Mouse (Mus musculus) midbrain, embryonic 13.5 days (tissue): ENCODE results near the gene Zfp503. TPM values are rescaled to one million over a fixed set of nuclear protein-coding genes. Genes with fewer than 3 reads are reported as not detected.

ENCODE experiments used
- ATAC-seq: fragments of 200-750 bp; cut with Nextera tagmentation; 2 replicates; pipeline ENCODE4 v1.8.0; 2017; ENCODE audit warnings: mild to moderate bottlenecking, moderate TSS enrichment, moderate library complexity
- H3K27ac ChIP-seq: fragments of 300-500 bp; sonication (generic); 2 replicates; pipeline ENCODE4 v1.5.1; 2015; ENCODE audit warnings: inconsistent platforms, mild to moderate bottlenecking, moderate library complexity
- H3K27me3 ChIP-seq: fragments of 300-500 bp; sonication (generic); 2 replicates; pipeline ENCODE4 v1.6.1; 2015; ENCODE audit warnings: mild to moderate bottlenecking, inconsistent platforms
- H3K36me3 ChIP-seq: fragments of 300-500 bp; sonication (generic); 2 replicates; pipeline ENCODE4 v1.6.1; 2015; ENCODE audit warnings: mild to moderate bottlenecking, inconsistent platforms
- H3K4me1 ChIP-seq: fragments of 300-500 bp; sonication (generic); replicated peaks from 2 replicates; pipeline ENCODE4 v1.6.1; 2015; ENCODE audit warnings: inconsistent platforms
- H3K4me2 ChIP-seq: fragments of 300-500 bp; sonication (generic); replicated peaks from 2 replicates; pipeline ENCODE4 v1.6.1; 2015; ENCODE audit warnings: moderate library complexity, mild to moderate bottlenecking, inconsistent platforms
- H3K4me3 ChIP-seq: fragments of 300-500 bp; sonication (generic); replicated peaks from 2 replicates; pipeline ENCODE4 v1.5.1; 2015; ENCODE audit warnings: mild to moderate bottlenecking, inconsistent platforms
- H3K9ac ChIP-seq: fragments of 300-500 bp; sonication (generic); replicated peaks from 2 replicates; pipeline ENCODE4 v1.6.1; 2015; ENCODE audit warnings: mild to moderate bottlenecking, inconsistent platforms
- H3K9me3 ChIP-seq: fragments of 300-500 bp; sonication (generic); 2 replicates; pipeline ENCODE4 v1.6.1; 2016; ENCODE audit warnings: mild to moderate bottlenecking, inconsistent platforms
- WGBS: fragments of 180-500 bp; shearing (Covaris S2); methylation state at CpG from one replicate; pipeline ENCODE4 v1.1.7; 2015; 5-methylcytosine and 5-hydroxymethylcytosine counted together
- microRNA-seq: library from miRNA; unstranded; fragments of <30 nt; microRNA quantifications from one replicate; pipeline ENCODE4, GENCODE M21; 2016
- polyA plus RNA-seq: library from polyadenylated mRNA; unstranded; fragments of >200 nt; fragmentation: Nextera tagmentation; extraction: Ambion mirVana; gene quantifications from 2 replicates; pipeline ENCODE4 v1.2.1, GENCODE M21; 2015

Zfp503 gene
- polyA plus RNA-seq, 1 experiment from 2014 or later: 11.0 TPM

DNA sequence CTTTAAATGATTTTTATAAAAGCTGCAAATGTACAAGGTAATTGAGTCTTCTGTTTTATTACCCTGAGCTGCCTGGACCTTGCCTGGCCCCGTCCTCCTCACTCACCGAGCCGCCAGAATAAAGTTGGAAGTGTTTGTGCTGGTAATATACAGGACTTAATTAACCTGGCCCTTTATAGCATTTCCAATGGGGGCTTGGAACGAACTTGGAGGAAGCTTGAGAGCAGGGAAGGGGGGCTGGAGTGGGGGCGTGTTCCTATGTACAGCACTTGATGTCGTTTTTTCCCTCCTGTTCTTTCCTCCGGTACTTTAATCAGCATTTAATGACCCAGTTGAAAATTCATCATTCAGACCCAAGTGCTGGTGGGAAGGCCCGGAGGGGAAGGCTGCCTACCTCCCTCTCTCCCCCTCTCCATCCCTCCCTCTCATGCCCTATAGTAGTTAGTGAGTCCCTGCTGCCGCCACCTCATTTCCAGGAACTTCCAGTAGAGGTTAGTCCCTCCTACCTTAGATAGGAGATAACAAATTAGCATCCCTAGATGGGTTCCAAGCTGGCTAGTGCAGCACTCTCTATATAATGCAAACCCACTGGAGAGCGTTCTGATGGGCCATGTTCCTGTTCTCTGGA, 37.4 kb downstream of the Zfp503 start:
- Histone ChIP-seq H3K27ac (no peak overlapping the region), H3K4me2 (no peak overlapping the region), H3K4me1 (no peaks in the 10 kb centered on the region), H3K27me3 (no peaks in the 10 kb centered on the region), H3K9ac (no peak overlapping the region), H3K36me3 (no peaks in the 10 kb centered on the region), H3K9me3 (no peaks in the 10 kb centered on the region), H3K4me3 (no peak overlapping the region)
- ATAC-seq: no peak
- 85% methylated on average over 10 of the region's 10 CpGs for WGBS

DNA sequence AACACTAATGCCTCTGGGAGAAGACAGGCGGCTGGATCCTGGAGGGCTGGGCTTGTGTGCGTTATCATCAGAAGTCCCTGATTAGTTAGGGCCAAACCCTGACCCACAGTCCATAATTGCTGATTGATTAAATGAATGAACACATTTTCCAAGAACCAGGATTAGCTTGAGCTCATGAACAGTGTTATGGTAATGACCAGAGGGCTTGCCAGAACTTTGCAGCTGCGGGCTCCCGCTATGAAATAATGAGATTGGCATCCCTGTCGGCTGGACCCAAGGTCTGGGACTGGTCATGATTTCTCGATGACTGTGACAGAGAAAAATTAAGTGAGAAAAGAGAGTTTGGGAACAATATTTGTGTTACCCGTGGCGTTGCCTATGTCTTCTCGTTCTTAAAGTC, 44.5 kb downstream of the Zfp503 start:
- H3K27ac ChIP-seq: no peak overlapping the region
- H3K9ac ChIP-seq: no peak overlapping the region
- WGBS: 68% methylated on average over 9 of the region's 9 CpGs
- H3K9me3 ChIP-seq: no peaks in the 10 kb centered on the region
- ATAC-seq: 0 out of 2 replicates have a peak, but pooled peaks have one; percentile 9
- H3K27me3 ChIP-seq: no peaks in the 10 kb centered on the region
- H3K36me3 ChIP-seq: no peaks in the 10 kb centered on the region
- H3K4me2 ChIP-seq: no peak overlapping the region
- no peaks in the 10 kb centered on the region for H3K4me1 ChIP-seq
- H3K4me3 ChIP-seq: no peak overlapping the region

DNA sequence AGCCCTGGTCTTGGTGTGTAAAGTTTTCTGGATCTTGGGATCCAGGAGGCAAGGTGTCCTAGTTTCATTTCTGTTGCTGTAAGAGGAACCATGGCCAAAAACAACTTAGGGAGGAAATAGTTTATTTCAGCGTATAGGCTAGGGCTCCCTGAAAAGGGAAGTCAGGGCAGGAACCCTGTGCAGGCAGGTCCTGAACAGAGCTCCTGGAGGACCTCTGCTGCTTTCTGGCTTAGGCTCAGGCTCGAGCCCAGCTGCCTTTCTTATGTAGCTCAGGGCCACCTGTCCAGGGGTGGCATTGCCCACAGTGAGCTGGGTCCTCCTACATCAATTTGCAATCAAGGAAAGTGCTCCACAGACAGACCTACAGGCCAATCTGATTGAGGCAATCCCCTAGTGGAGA, 47.8 kb downstream of the Zfp503 start:
- H3K36me3 ChIP-seq: no peaks in the 10 kb centered on the region
- H3K4me1 ChIP-seq: no peaks in the 10 kb centered on the region
- no peaks in the 10 kb centered on the region for H3K27me3 ChIP-seq
- WGBS: 63% methylated on average over 2 of the region's 2 CpGs
- no peak overlapping the region for H3K4me3 ChIP-seq
- no peak for ATAC-seq
- H3K4me2 ChIP-seq: no peak overlapping the region
- H3K9me3 ChIP-seq: no peaks in the 10 kb centered on the region
- no peak overlapping the region for H3K27ac ChIP-seq
- H3K9ac ChIP-seq: no peak overlapping the region

DNA sequence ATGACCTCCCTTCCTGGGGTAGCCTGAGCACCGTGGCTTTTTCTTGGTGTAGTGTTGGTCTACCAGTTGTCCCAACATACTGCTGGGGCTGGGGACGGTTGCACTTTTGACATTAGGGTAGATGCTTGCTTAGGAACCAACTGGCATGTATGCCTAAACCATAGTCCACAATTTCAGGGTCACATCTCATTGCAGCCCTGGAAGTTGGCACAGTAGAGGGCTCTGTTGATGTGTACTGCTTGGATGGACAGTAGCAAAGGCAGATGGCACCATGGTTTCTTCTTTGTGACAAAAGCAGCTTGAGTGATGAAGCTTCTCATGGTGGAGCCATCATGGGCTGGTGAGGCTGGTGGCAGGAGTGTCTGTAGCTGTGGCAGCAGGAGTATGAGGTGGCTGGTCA, 52.3 kb downstream of the Zfp503 start:
- ATAC-seq: no peak
- Histone ChIP-seq H3K4me1 (no peaks in the 10 kb centered on the region), H3K36me3 (no peaks in the 10 kb centered on the region), H3K9me3 (no peaks in the 10 kb centered on the region), H3K9ac (no peak overlapping the region), H3K4me3 (no peak overlapping the region), H3K27me3 (no peaks in the 10 kb centered on the region), H3K27ac (no peak overlapping the region), H3K4me2 (no peak overlapping the region)
- 92% methylated on average over 2 of the region's 2 CpGs for WGBS

DNA sequence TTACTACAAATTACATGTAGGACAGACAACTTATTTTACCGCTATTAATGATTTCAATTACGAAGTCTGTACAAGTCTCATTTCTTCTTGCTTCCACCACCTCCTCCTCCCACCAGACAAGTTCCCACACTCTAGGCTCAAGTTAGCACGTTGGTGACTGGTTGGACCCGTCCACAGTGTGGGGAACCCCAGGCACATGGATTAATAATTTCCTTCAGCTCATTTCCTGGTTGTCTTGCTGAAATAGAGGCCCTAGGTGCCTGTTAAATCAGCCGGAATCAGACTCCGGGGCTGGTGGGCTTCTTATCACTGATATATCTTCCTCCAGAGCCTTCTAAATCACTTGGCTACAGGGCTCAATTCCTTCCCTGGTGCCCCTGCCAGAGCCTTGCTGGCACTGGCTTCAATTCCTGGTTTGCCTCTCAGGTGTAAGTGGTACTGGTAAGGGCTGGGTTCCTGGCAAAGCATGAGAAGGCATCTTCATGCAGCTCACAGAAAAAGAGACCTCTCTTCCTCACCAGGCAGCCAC, 53.2 kb downstream of the Zfp503 start:
- ATAC-seq: no peak
- H3K27me3 ChIP-seq: no peaks in the 10 kb centered on the region
- H3K4me1 ChIP-seq: no peaks in the 10 kb centered on the region
- no peak overlapping the region for H3K27ac ChIP-seq
- H3K36me3 ChIP-seq: no peaks in the 10 kb centered on the region
- 82% methylated on average over 6 of the region's 6 CpGs for WGBS
- no peak overlapping the region for H3K4me3 ChIP-seq
- no peaks in the 10 kb centered on the region for H3K9me3 ChIP-seq
- H3K9ac ChIP-seq: no peak overlapping the region
- H3K4me2 ChIP-seq: no peak overlapping the region

Small RNA genes lying within 50 kb of the gene (microRNA-seq; reads per million reads assigned to microRNA genes)
- not detected for gene Gm27532

Other genes with a start within 250 kb of the Zfp503 start
- gene Samd8, start 239.1 kb downstream of the Zfp503 start, polyA plus RNA-seq: 17.2 and 19.2 TPM in 2 replicates
- gene Dusp13, start 238.4 kb downstream of the Zfp503 start, polyA plus RNA-seq: not detected in 2 replicates
- 266 and 276 TPM in 2 replicates for gene Vdac2, start 164.4 kb downstream of the Zfp503 start, polyA plus RNA-seq
- gene Comtd1, start 140.6 kb downstream of the Zfp503 start, polyA plus RNA-seq: 25.8 and 26.6 TPM in 2 replicates
- gene Lrmda, start 30.1 kb upstream of the Zfp503 start, polyA plus RNA-seq: 0.23 TPM in 1 of 2 replicates, not detected in the other